Mouse (Mus musculus) megakaryocyte-erythroid progenitor cell, adult 5 weeks (primary cell): ENCODE data around the gene Dimt1. TPM values are rescaled to one million over a fixed set of nuclear protein-coding genes. Genes with fewer than 3 reads are reported as not detected.

ENCODE experiments used
- polyA plus RNA-seq: library from polyadenylated mRNA; stranded (reverse); fragments of >175 nt; gene quantifications from 2 replicates; pipeline ENCODE4 v1.2.3, GENCODE M21; 2012

The Dimt1 gene
- polyA plus RNA-seq = 21.7 and 22.5 TPM in 2 replicates

GRCm38 (mm10) chr13:106946594-106947540 is at the start of gene Dimt1:
TSS of gene Dimt1 (plus strand) at chr13:106947127.

GRCm38 (mm10) chr13:106936256-106937137 is 10.4 kb upstream of the Dimt1 start, which contains the start of gene Ipo11:
TSS of gene Ipo11 (minus strand) at chr13:106936958.

Other genes with a start within 250 kb of the Dimt1 start
- gene Ipo11, start 10.2 kb upstream of the Dimt1 start, polyA plus RNA-seq = 12.6 and 19.5 TPM in 2 replicates
- gene Kif2a, start 75.0 kb downstream of the Dimt1 start, polyA plus RNA-seq = 13.6 and 20.0 TPM in 2 replicates